Mouse (Mus musculus): ENCODE measurements around the gene Itga11.
A peak's percentile ranks its signal among the peaks of the same experiment; 100 is the strongest.

The Itga11 gene

GRCm38 (mm10) chr9:62684311-62684710, 6.7 kb downstream of the Itga11 start:
- DNase-seq (ENCODE audit: low spot score in 2 of 2) = no peak

GRCm38 (mm10) chr9:62689748-62690147, 12.1 kb downstream of the Itga11 start:
- no peak for DNase-seq (ENCODE audit: low spot score in 2 of 2)

- no peak for DNase-seq (ENCODE audit: low spot score in 2 of 2)
These were observed 16.4 kb downstream of the Itga11 start for GRCm38 (mm10) chr9:62694054-62694453.

GRCm38 (mm10) chr9:62695210-62695609, 17.6 kb downstream of the Itga11 start:
- no peak for DNase-seq (ENCODE audit: low spot score in 2 of 2)

- DNase-seq (ENCODE audit: low spot score in 2 of 2) = no peak
These were observed 19.2 kb downstream of the Itga11 start for GRCm38 (mm10) chr9:62696799-62697198.

GRCm38 (mm10) chr9:62707267-62707666, 29.6 kb downstream of the Itga11 start:
- DNase-seq (ENCODE audit: low spot score in 2 of 2) = no peak

- DNase-seq (ENCODE audit: low spot score in 2 of 2) = no peak
These were observed 30.2 kb downstream of the Itga11 start for GRCm38 (mm10) chr9:62707870-62708269.

GRCm38 (mm10) chr9:62709983-62710382, 32.4 kb downstream of the Itga11 start:
- DNase-seq (ENCODE audit: low spot score in 2 of 2) = no peak

GRCm38 (mm10) chr9:62712374-62712773, 34.7 kb downstream of the Itga11 start:
- no peak for DNase-seq (ENCODE audit: low spot score in 2 of 2)

GRCm38 (mm10) chr9:62713040-62713439, 35.4 kb downstream of the Itga11 start:
- no peak for DNase-seq (ENCODE audit: low spot score in 2 of 2)

- DNase-seq (ENCODE audit: low spot score in 2 of 2) = no peak
These were observed 36.7 kb downstream of the Itga11 start for GRCm38 (mm10) chr9:62714336-62714735.

GRCm38 (mm10) chr9:62717982-62718381, 40.4 kb downstream of the Itga11 start:
- DNase-seq (ENCODE audit: low spot score in 2 of 2) = no peak

- DNase-seq (ENCODE audit: low spot score in 2 of 2) = no peak
These were observed 44.2 kb downstream of the Itga11 start for GRCm38 (mm10) chr9:62721791-62722190.

GRCm38 (mm10) chr9:62722716-62723115, 45.1 kb downstream of the Itga11 start:
- DNase-seq (ENCODE audit: low spot score in 2 of 2) = no peak

GRCm38 (mm10) chr9:62724175-62724574, 46.5 kb downstream of the Itga11 start:
- DNase-seq (ENCODE audit: low spot score in 2 of 2) = no peak

GRCm38 (mm10) chr9:62725247-62725646, 47.6 kb downstream of the Itga11 start:
- DNase-seq (ENCODE audit: low spot score in 2 of 2) = no peak

GRCm38 (mm10) chr9:62726472-62726871, 48.8 kb downstream of the Itga11 start:
- DNase-seq (ENCODE audit: low spot score in 2 of 2) = no peak

GRCm38 (mm10) chr9:62744558-62745275, 67.1 kb downstream of the Itga11 start:
- no peak for DNase-seq (ENCODE audit: low spot score in 2 of 2)

GRCm38 (mm10) chr9:62746646-62747045, 69.0 kb downstream of the Itga11 start:
- no peak for DNase-seq (ENCODE audit: low spot score in 2 of 2)

GRCm38 (mm10) chr9:62749666-62750065, 72.0 kb downstream of the Itga11 start:
- no peak for DNase-seq (ENCODE audit: low spot score in 2 of 2)

GRCm38 (mm10) chr9:62750381-62750780, 72.8 kb downstream of the Itga11 start:
- DNase-seq (ENCODE audit: low spot score in 2 of 2) = no peak

- DNase-seq (ENCODE audit: low spot score in 2 of 2) = peak in 1 of 2 experiments; percentile 65
These were observed 80.7 kb downstream of the Itga11 start for GRCm38 (mm10) chr9:62758288-62758687.

- no peak for DNase-seq (ENCODE audit: low spot score in 2 of 2)
These were observed 82.0 kb downstream of the Itga11 start for GRCm38 (mm10) chr9:62759601-62760000.

GRCm38 (mm10) chr9:62763478-62763877, 85.9 kb downstream of the Itga11 start:
- DNase-seq (ENCODE audit: low spot score in 2 of 2) = no peak

Measured in frontal cortex, postnatal 10 days (tissue).